Mouse (Mus musculus): ENCODE data around the gene Rbm33. TPM values are rescaled to one million over a fixed set of nuclear protein-coding genes. Genes with fewer than 3 reads are reported as not detected.

Gene Rbm33
- polyA plus RNA-seq, 1 experiment = 18.4 TPM

DNA sequence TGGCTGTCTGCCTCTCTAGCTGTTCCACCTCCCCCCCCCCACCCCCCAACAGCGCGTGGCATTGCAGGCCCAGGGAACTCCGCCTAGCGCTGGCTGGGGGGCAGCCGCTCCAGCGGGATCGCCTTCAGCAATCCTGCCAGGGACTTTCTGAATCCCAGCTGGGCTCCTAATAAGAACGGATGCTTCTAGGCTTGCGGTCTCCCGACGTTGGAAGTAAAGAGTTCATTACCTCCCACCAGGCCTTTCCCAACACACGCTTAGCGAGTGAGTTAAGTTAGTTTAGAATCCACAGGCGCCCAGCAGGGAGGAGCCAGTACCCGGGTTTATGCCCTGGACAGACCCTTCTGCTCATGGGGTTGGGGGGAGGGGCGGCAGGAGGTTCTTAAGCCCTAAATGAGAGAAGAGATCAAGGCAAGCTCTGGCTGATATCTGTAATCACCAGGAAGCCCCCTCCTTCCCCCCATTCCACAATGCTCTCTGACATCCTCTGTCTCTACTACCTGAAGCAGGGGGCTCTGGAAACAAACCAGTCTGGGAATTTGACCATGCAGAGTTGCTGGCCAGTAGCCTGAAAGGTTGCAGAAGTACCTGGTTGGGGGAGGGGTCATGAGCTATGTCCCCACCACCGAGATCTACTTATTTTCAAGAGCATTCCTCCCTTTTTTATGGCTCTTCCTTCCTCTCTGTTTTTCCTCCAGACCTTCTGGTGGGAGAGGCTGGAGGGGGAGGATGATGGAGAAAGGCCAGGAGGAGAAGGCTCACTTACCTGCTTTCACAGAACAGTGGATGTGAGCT is 143.8 kb downstream of the Rbm33 start:
- Histone ChIP-seq H3K27me3 (replicated peaks; ENCODE audit: control insufficient read depth, insufficient read depth, low read length) (peaks cover 1% of the 10 kb centered on the region; the same call in 1 of the 2 replicates), H3K36me3 (ENCODE audit: control insufficient read depth, insufficient read depth, low read length) (no peaks in the 10 kb centered on the region), H3K4me3 (ENCODE audit: insufficient read depth, low read depth, low read length) (no peak overlapping the region), H3K27ac (ENCODE audit: insufficient read depth, low read depth, low read length) (no peak overlapping the region), H3K4me1 (ENCODE audit: control insufficient read depth, insufficient read depth, low read length) (0 out of 2 replicates have a peak, but pooled peaks cover 4% of the 10 kb centered on the region)
- DNase-seq = no peak
- TF ChIP-seq CTCF (conservative IDR thresholded peaks at IDR 0.05; ENCODE audit: insufficient read depth, insufficient read length, low read depth, low read length) (no peak), POLR2A (IDR thresholded peaks at IDR 0.05; ENCODE audit: low read depth, low read length) (no peak)
- 20% methylated on average over 17 of the region's 17 CpGs for WGBS

DNA sequence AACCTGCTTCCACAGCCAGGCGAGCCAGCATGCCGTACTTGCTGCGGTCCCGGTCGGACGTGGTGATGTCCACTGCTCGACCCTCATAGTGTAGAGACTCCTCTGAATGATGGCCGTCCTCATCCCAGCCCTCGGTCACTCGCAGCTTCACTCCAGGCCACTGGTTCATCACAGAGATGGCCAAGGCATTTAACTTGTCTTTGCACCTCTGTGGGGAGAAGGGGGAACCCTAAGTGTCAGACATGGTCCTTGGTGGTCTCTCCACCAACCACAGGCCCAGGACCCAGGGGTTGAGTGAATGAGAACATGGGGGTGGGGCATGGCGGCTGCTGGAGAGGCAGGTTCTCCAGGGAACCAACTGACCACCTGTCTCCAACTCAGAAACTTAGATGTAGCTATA is 144.5 kb downstream of the Rbm33 start:
- WGBS = 58% methylated on average over 11 of the region's 11 CpGs
- H3K36me3 ChIP-seq (ENCODE audit: control insufficient read depth, insufficient read depth, low read length) = no peaks in the 10 kb centered on the region
- peaks cover 1% of the 10 kb centered on the region; the same call in 1 of the 2 replicates for H3K27me3 ChIP-seq (replicated peaks; ENCODE audit: control insufficient read depth, insufficient read depth, low read length)
- TF ChIP-seq CTCF (conservative IDR thresholded peaks at IDR 0.05; ENCODE audit: insufficient read depth, insufficient read length, low read depth, low read length) (no peak), POLR2A (IDR thresholded peaks at IDR 0.05; ENCODE audit: low read depth, low read length) (no peak)
- H3K4me1 ChIP-seq (ENCODE audit: control insufficient read depth, insufficient read depth, low read length) = 0 out of 2 replicates have a peak, but pooled peaks cover 4% of the 10 kb centered on the region
- H3K4me3 ChIP-seq (ENCODE audit: insufficient read depth, low read depth, low read length) = no peak overlapping the region
- no peak overlapping the region for H3K27ac ChIP-seq (ENCODE audit: insufficient read depth, low read depth, low read length)
- no peak for DNase-seq

DNA sequence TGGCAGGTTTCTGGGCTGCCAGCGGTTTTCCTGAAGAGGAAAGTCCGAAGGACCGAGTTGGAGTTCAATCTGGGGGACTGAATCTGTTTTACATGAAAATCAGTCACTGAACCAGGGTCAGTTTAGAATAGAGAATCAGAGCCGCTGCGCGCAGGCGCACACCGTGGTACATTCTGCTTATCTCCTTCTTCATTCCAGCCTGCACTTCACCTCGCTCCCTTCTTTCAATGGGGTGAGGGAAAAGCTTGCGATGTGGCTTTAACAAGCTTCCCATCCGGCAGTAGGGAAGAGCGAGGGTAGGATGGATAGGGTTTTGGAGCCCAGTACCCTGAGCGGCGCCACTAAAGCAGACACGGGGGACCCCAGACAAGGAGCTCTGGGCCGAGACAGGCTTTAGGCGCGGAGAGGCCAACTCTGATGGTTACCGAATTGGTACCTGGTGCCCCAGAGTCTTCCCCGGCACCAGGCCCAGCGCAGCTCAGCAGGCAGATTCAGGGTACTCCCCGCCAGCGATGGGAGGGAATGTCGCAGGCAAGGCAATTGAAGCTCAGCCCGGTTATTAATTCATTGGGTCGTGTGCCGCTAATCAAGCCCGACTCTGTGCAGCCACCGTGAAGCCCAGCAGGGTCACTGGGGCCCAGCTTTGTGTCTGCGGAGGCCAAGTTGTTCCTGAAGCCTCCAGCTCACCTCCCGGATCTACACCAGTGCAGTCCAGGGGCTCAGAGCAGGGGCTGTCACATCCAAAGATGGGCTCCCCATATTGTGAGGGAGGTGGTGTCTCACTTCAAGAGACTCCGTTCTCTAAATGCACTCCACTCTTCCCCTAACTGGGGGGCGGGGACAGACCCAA is 146.0 kb downstream of the Rbm33 start:
- no peaks in the 10 kb centered on the region; the same call in 1 of the 2 replicates for H3K27me3 ChIP-seq (replicated peaks; ENCODE audit: control insufficient read depth, insufficient read depth, low read length)
- peak; percentile 54 for DNase-seq
- H3K4me1 ChIP-seq (ENCODE audit: control insufficient read depth, insufficient read depth, low read length) = 0 out of 2 replicates have a peak, but pooled peaks cover 4% of the 10 kb centered on the region
- 0 out of 2 replicates have a peak overlapping the region, but pooled peaks have one; percentile 4 for H3K27ac ChIP-seq (ENCODE audit: insufficient read depth, low read depth, low read length)
- WGBS = 18% methylated on average over 33 of the region's 33 CpGs
- no peaks in the 10 kb centered on the region for H3K36me3 ChIP-seq (ENCODE audit: control insufficient read depth, insufficient read depth, low read length)
- TF ChIP-seq CTCF (conservative IDR thresholded peaks at IDR 0.05; ENCODE audit: insufficient read depth, insufficient read length, low read depth, low read length) (no peak), POLR2A (IDR thresholded peaks at IDR 0.05; ENCODE audit: low read depth, low read length) (no peak)
- H3K4me3 ChIP-seq (ENCODE audit: insufficient read depth, low read depth, low read length) = no peak overlapping the region

DNA sequence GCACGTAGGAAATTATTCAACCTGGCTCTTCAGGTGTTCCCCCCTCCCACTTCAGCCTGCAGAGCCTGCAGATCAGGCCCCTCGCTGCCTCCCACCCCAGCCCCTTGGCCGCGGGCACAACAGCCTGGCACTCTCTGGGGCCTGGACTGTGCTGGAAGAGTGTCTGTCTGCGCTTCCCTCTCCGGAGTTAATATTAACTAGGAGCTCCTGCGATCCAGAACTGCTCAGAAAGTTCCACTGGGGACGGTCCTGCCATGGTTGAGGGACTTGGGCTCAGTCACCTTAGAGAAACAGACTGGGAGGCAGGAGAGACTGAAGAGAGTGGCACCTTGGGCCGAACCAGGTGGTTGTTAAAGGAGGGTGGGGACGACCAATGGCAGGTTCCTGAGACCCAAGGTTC is 146.7 kb downstream of the Rbm33 start:
- Histone ChIP-seq H3K36me3 (ENCODE audit: control insufficient read depth, insufficient read depth, low read length) (no peaks in the 10 kb centered on the region), H3K4me1 (ENCODE audit: control insufficient read depth, insufficient read depth, low read length) (0 out of 2 replicates have a peak, but pooled peaks cover 4% of the 10 kb centered on the region), H3K4me3 (ENCODE audit: insufficient read depth, low read depth, low read length) (no peak overlapping the region), H3K27ac (ENCODE audit: insufficient read depth, low read depth, low read length) (peak overlapping the region; percentile 75; the same call in 1 of the 2 replicates), H3K27me3 (replicated peaks; ENCODE audit: control insufficient read depth, insufficient read depth, low read length) (no peaks in the 10 kb centered on the region; the same call in 1 of the 2 replicates)
- TF ChIP-seq CTCF (conservative IDR thresholded peaks at IDR 0.05; ENCODE audit: insufficient read depth, insufficient read length, low read depth, low read length) (no peak), POLR2A (IDR thresholded peaks at IDR 0.05; ENCODE audit: low read depth, low read length) (no peak)
- DNase-seq = peak; percentile 90
- under 1% methylated on average over 10 of the region's 10 CpGs for WGBS

DNA sequence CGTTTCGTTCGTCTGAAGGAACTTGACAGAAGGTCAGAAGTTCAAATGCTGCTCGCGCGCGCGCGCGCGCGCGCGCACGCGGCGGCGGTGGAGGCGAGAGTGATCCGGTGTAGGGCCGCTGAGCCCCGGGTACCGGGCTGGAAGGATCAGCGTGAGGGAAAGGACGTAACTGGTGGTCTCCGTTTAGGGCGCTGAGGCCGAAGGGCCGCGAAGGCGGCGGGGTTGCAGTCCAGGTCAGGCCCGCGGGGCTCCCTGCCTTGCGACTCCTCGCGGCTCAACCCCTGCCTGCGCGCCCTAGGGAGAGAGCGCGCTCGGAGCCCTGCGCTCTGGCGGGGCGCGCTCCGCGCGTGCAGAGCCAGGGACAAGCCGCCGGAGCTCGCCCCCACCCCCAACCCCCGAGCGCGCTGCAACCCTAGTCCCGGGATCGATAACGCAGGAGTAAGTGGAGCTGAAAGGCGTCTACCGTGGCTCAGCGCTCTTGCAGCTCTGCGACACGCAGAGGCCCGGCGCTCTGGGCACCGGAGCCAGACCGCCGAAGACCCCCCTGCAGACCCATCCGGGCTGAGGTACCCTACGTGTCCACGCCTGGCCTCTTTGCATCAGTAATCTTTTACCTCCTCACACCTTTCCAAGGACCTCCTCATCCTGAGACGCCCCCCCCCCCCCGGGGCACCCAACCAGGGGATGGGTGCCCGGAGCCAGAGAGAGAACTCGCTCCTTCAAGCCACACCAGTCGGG is 147.6 kb downstream of the Rbm33 start:
- TF ChIP-seq CTCF (conservative IDR thresholded peaks at IDR 0.05; ENCODE audit: insufficient read depth, insufficient read length, low read depth, low read length) (no peak), POLR2A (IDR thresholded peaks at IDR 0.05; ENCODE audit: low read depth, low read length) (no peak)
- H3K4me1 ChIP-seq (ENCODE audit: control insufficient read depth, insufficient read depth, low read length) = 0 out of 2 replicates have a peak, but pooled peaks cover 4% of the 10 kb centered on the region
- DNase-seq = peak; percentile 36
- peak overlapping the region; percentile 68 for H3K4me3 ChIP-seq (ENCODE audit: insufficient read depth, low read depth, low read length)
- peak overlapping the region; percentile 75 for H3K27ac ChIP-seq (ENCODE audit: insufficient read depth, low read depth, low read length)
- H3K36me3 ChIP-seq (ENCODE audit: control insufficient read depth, insufficient read depth, low read length) = no peaks in the 10 kb centered on the region
- no peaks in the 10 kb centered on the region for H3K27me3 ChIP-seq (replicated peaks; ENCODE audit: control insufficient read depth, insufficient read depth, low read length)
- under 1% methylated on average over 76 of the region's 76 CpGs for WGBS

DNA sequence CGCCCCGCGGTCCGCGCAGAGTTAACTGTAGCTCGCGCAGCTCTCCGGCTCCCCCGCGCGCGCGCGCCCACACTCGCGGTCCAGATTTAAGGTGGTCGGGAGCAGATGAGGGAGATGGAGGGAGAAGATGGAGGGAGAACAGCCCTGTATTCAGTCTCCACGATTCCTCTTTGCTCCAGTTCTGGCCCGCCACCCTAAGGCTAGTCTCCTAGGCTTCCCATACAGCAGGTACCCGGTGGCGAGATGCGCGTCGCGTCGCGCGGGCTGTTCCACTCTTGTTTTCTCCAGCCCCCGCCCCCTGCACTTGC is 148.1 kb downstream of the Rbm33 start:
- H3K36me3 ChIP-seq (ENCODE audit: control insufficient read depth, insufficient read depth, low read length) = no peaks in the 10 kb centered on the region
- no peaks in the 10 kb centered on the region for H3K27me3 ChIP-seq (replicated peaks; ENCODE audit: control insufficient read depth, insufficient read depth, low read length)
- DNase-seq = peak; percentile 37
- no peak overlapping the region for H3K27ac ChIP-seq (ENCODE audit: insufficient read depth, low read depth, low read length)
- under 1% methylated on average over 29 of the region's 29 CpGs for WGBS
- H3K4me3 ChIP-seq (ENCODE audit: insufficient read depth, low read depth, low read length) = peak overlapping the region; percentile 68
- H3K4me1 ChIP-seq (ENCODE audit: control insufficient read depth, insufficient read depth, low read length) = 0 out of 2 replicates have a peak, but pooled peaks cover 4% of the 10 kb centered on the region
- TF ChIP-seq CTCF (conservative IDR thresholded peaks at IDR 0.05; ENCODE audit: insufficient read depth, insufficient read length, low read depth, low read length) = no peak
- no peak for TF ChIP-seq POLR2A (IDR thresholded peaks at IDR 0.05; ENCODE audit: low read depth, low read length)
